Mouse (Mus musculus): ENCODE data around the gene Chst14. TPM values are rescaled to one million over a fixed set of nuclear protein-coding genes. Genes with fewer than 3 reads are reported as not detected.
A peak's percentile ranks its signal among the peaks of the same experiment; 100 is the strongest.

Gene Chst14
- polyA plus RNA-seq, 1 experiment from 2014 or later, result 21.0 TPM

- H3K27me3 ChIP-seq (replicated peaks), result peaks cover 24% of the 10 kb centered on the region; the same call in 1 of the 2 replicates
- H3K36me3 ChIP-seq, result no peaks in the 10 kb centered on the region
- peak overlapping the region; percentile 97 for H3K4me2 ChIP-seq (replicated peaks)
- peak overlapping the region; percentile 59; the same call in 1 of the 2 replicates for H3K9ac ChIP-seq
- H3K4me3 ChIP-seq (replicated peaks), result peak overlapping the region; percentile 64; the same call in 1 of the 2 replicates
- no peak overlapping the region for H3K27ac ChIP-seq
- H3K4me1 ChIP-seq (replicated peaks), result 0 out of 2 replicates have a peak, but pooled peaks cover 9% of the 10 kb centered on the region
- H3K9me3 ChIP-seq, result no peaks in the 10 kb centered on the region
- no peak for ATAC-seq
- 27% methylated on average over 5 of the region's 5 CpGs for WGBS
These were observed 50.6 kb downstream of the Chst14 start for GRCm38 (mm10) chr2:118976941-118977340.

DNA sequence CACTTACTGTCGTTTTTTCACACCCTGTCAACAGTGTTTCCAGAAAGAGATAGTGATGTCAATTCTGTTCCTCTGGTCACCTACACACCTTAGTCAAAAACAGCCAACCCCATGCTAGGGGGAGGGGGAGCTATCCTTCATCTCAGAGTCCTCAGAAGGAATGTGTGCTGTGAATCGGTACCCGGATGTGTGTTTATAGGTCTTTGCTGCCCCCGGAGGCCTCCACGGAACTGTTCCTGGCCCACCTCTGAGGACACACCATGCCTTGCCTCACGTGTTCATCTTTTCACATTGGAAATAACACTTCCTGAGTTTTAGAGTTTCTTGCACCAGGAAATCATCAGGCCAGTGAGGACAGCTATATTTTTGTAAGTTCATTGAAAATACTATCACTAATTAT, 51.8 kb downstream of the Chst14 start:
- no peak overlapping the region for H3K4me3 ChIP-seq (replicated peaks)
- no peak for ATAC-seq
- 0 out of 2 replicates have a peak, but pooled peaks cover 9% of the 10 kb centered on the region for H3K4me1 ChIP-seq (replicated peaks)
- no peak overlapping the region for H3K4me2 ChIP-seq (replicated peaks)
- H3K36me3 ChIP-seq, result no peaks in the 10 kb centered on the region
- H3K9ac ChIP-seq, result no peak overlapping the region
- H3K27me3 ChIP-seq (replicated peaks), result peaks cover 24% of the 10 kb centered on the region; the same call in 1 of the 2 replicates
- WGBS, result 25% methylated on average over 6 of the region's 6 CpGs
- H3K27ac ChIP-seq, result no peak overlapping the region
- no peaks in the 10 kb centered on the region for H3K9me3 ChIP-seq

Other genes starting within 250 kb of the Chst14 start
- gene Ankrd63, start 222.5 kb upstream of the Chst14 start, polyA plus RNA-seq (2015; fragmentation: Nextera tagmentation; extraction: Ambion mirVana), result 0.30 TPM in 2 replicates
- 1.2 and 1.6 TPM in 2 replicates for gene Plcb2, start 198.1 kb upstream of the Chst14 start, polyA plus RNA-seq (2015; fragmentation: Nextera tagmentation; extraction: Ambion mirVana)
- gene Inafm2, start 180.7 kb upstream of the Chst14 start, polyA plus RNA-seq (2015; fragmentation: Nextera tagmentation; extraction: Ambion mirVana), result 21.0 and 23.4 TPM in 2 replicates
- 1.1 TPM in 2 replicates for gene Ccdc9b, start 163.8 kb upstream of the Chst14 start, polyA plus RNA-seq (2015; fragmentation: Nextera tagmentation; extraction: Ambion mirVana)
- 41.2 and 48.8 TPM in 2 replicates for gene Phgr1, start 153.7 kb upstream of the Chst14 start, polyA plus RNA-seq (2015; fragmentation: Nextera tagmentation; extraction: Ambion mirVana)
- 2.7 TPM in 2 replicates for gene Disp2, start 146.8 kb upstream of the Chst14 start, polyA plus RNA-seq (2015; fragmentation: Nextera tagmentation; extraction: Ambion mirVana)
- 89.5 and 98.5 TPM in 2 replicates for gene Knstrn, start 112.5 kb upstream of the Chst14 start, polyA plus RNA-seq (2015; fragmentation: Nextera tagmentation; extraction: Ambion mirVana)
- 43.7 and 46.2 TPM in 2 replicates for gene Ivd, start 64.5 kb upstream of the Chst14 start, polyA plus RNA-seq (2015; fragmentation: Nextera tagmentation; extraction: Ambion mirVana)
- gene Bahd1, start 26.1 kb upstream of the Chst14 start, polyA plus RNA-seq (2015; fragmentation: Nextera tagmentation; extraction: Ambion mirVana), result 5.1 and 5.4 TPM in 2 replicates
- 30.4 and 30.6 TPM in 2 replicates for gene Ccdc32, start 102.9 kb downstream of the Chst14 start, polyA plus RNA-seq (2015; fragmentation: Nextera tagmentation; extraction: Ambion mirVana)
- 4.8 and 4.9 TPM in 2 replicates for gene Rpusd2, start 108.3 kb downstream of the Chst14 start, polyA plus RNA-seq (2015; fragmentation: Nextera tagmentation; extraction: Ambion mirVana)
- 41.9 and 53.7 TPM in 2 replicates for gene Knl1, start 120.6 kb downstream of the Chst14 start, polyA plus RNA-seq (2015; fragmentation: Nextera tagmentation; extraction: Ambion mirVana)
- 41.1 and 43.2 TPM in 2 replicates for gene Rad51, start 186.3 kb downstream of the Chst14 start, polyA plus RNA-seq (2015; fragmentation: Nextera tagmentation; extraction: Ambion mirVana)
- 48.5 and 49.5 TPM in 2 replicates for gene Rmdn3, start 230.5 kb downstream of the Chst14 start, polyA plus RNA-seq (2015; fragmentation: Nextera tagmentation; extraction: Ambion mirVana)
- 21.1 and 27.3 TPM in 2 replicates for gene Gchfr, start 241.3 kb downstream of the Chst14 start, polyA plus RNA-seq (2015; fragmentation: Nextera tagmentation; extraction: Ambion mirVana)
- 0.30 and 0.38 TPM in 2 replicates for gene Gm14137, start 248.0 kb downstream of the Chst14 start, polyA plus RNA-seq (2015; fragmentation: Nextera tagmentation; extraction: Ambion mirVana)

All from intestine, embryonic 15.5 days (tissue).